Mouse (Mus musculus) embryonic fibroblast, embryonic 13.5 days (primary cell): ENCODE data around the gene Tcf7l2. TPM values are rescaled to one million over a fixed set of nuclear protein-coding genes. Genes with fewer than 3 reads are reported as not detected.
A peak's percentile ranks its signal among the peaks of the same experiment; 100 is the strongest.

Source experiments
- H3K27ac ChIP-seq: 2 replicates; pipeline ENCODE4 v1.5.1; 2012; ENCODE audit warnings: low read length, control low read depth, inconsistent platforms; ENCODE audit not compliant: insufficient read depth
- H3K4me1 ChIP-seq: 2 replicates; pipeline ENCODE4 v1.6.1; 2011; ENCODE audit warnings: low read length; ENCODE audit not compliant: control insufficient read depth, insufficient read depth
- H3K4me3 ChIP-seq: 2 replicates; pipeline ENCODE4 v1.5.1; 2011; ENCODE audit warnings: mild to moderate bottlenecking, control low read depth, low read length; ENCODE audit not compliant: insufficient read depth
- CTCF ChIP-seq: IDR thresholded peaks from 2 replicates; pipeline ENCODE4 v1.5.1; 2011; ENCODE audit warnings: mild to moderate bottlenecking, control low read depth, low read length, moderate library complexity, borderline replicate concordance; ENCODE audit not compliant: insufficient read depth
- POLR2A ChIP-seq: IDR thresholded peaks from 2 replicates; pipeline ENCODE4 v1.6.1; 2011; ENCODE audit warnings: low read depth, mild to moderate bottlenecking, control low read depth, low read length, moderate library complexity
- polyA plus RNA-seq: library from polyadenylated mRNA; stranded (reverse); fragments of >200 nt; gene quantifications from 2 replicates; pipeline ENCODE4 v1.2.4, GENCODE M21; 2011; ENCODE audit warnings: low read depth; ENCODE audit not compliant: missing spikeins, insufficient read length

Gene Tcf7l2
- polyA plus RNA-seq, 1 experiment = 41.1 TPM

- peaks cover 10% of the 10 kb centered on the region for H3K4me1 ChIP-seq
- peak overlapping the region; percentile 95 for H3K27ac ChIP-seq
- no peak for TF ChIP-seq POLR2A
- no peak for TF ChIP-seq CTCF
- no peak overlapping the region for H3K4me3 ChIP-seq
Observed at GRCm38 (mm10) chr19:55837924-55838323, 96.3 kb downstream of the Tcf7l2 start.

GRCm38 (mm10) chr19:55838389-55839035, 96.9 kb downstream of the Tcf7l2 start:
- peaks cover 10% of the 10 kb centered on the region for H3K4me1 ChIP-seq
- no peak overlapping the region for H3K4me3 ChIP-seq
- no peak for TF ChIP-seq POLR2A
- TF ChIP-seq CTCF = no peak
- H3K27ac ChIP-seq = peak overlapping the region; percentile 95

GRCm38 (mm10) chr19:55839036-55839555, 97.5 kb downstream of the Tcf7l2 start:
- Histone ChIP-seq H3K4me1 (peaks cover 10% of the 10 kb centered on the region), H3K4me3 (no peak overlapping the region), H3K27ac (peak overlapping the region; percentile 95)
- TF ChIP-seq POLR2A = no peak
- no peak for TF ChIP-seq CTCF

GRCm38 (mm10) chr19:55840499-55841121, 99.0 kb downstream of the Tcf7l2 start:
- peaks cover 10% of the 10 kb centered on the region for H3K4me1 ChIP-seq
- no peak overlapping the region for H3K27ac ChIP-seq
- no peak overlapping the region for H3K4me3 ChIP-seq
- no peak for TF ChIP-seq POLR2A
- TF ChIP-seq CTCF = no peak

- no peak overlapping the region for H3K4me3 ChIP-seq
- no peak overlapping the region for H3K27ac ChIP-seq
- no peak for TF ChIP-seq CTCF
- TF ChIP-seq POLR2A = no peak
- H3K4me1 ChIP-seq = peaks cover 10% of the 10 kb centered on the region
Observed at GRCm38 (mm10) chr19:55842046-55842445, 100.4 kb downstream of the Tcf7l2 start.

DNA sequence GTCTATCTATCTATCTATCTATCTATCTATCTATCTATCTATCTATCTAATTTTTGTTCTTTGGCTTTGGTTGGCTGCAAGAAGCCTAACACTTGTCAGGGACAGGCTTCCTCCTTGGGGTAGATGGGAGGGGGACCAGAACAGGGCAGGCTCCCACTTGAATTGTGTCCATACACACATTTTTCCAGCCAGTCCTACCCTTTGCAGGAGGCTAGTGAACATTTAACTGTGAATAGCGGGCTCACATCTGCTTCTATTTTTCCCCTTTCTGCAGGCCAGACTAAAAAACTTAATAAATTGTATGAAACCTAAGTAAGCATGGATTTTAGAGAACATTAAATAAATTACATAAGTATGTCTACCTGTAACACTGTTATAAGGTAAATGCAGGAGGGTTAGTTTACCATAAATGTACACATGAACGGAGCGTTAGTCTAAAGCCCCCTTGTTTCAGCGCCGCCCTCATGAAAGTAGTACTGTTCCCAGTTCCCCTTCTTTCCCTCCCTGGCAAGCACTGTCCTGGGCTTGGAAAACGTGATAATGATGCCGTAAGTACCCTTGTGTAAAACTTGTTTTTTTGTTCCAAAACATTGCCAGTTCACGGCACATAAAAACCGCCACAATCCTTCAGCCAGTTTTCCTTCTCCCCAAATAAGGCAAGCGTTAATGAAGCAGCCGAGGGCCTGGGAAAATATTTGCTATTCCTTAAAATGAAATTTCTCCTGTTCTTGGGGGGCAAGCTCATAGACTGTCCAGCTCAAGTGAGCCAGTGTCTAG, 101.7 kb downstream of the Tcf7l2 start:
- Histone ChIP-seq H3K27ac (no peak overlapping the region), H3K4me1 (peaks cover 8% of the 10 kb centered on the region), H3K4me3 (no peak overlapping the region)
- TF ChIP-seq CTCF = no peak
- TF ChIP-seq POLR2A = no peak

DNA sequence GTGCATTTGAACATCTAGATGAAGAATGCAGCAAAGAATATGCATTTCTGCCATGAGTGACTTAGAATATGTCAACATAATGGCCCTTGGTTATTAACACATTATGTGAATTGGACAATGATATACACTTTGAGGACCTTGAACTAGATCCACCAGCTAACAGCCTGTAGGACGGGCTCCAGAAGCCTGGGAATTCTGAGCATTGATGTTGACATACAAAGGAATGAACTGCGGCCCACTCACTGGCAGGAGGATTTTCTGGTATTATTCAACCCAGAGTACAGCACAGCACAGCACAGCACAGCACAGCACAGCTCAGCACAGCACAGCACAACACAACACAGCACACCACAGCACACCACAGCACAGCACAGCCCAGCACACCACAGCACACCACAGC, 104.1 kb downstream of the Tcf7l2 start:
- TF ChIP-seq POLR2A (no peak), CTCF (no peak)
- H3K4me1 ChIP-seq = no peaks in the 10 kb centered on the region

DNA sequence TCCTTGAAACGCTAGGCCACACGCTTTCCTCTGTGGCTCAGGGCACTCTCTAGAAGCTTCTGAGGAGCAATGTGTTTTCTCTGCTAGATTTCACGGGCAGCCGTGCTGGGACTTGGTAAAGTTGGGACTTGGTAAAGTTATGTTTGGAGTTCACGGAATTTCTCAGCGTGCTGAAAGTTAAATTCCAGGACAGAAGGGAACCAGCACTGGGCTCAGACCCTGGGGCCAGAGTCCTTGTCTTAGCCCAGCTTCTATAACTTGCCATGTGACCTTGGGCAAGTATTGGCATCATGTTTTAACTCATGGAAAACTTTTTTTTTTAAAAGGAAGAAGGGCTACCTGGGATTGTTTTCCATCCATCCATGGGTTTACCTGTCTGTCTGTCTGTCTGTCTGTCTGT, 104.6 kb downstream of the Tcf7l2 start:
- H3K27ac ChIP-seq = no peak overlapping the region
- H3K4me3 ChIP-seq = no peak overlapping the region
- no peaks in the 10 kb centered on the region for H3K4me1 ChIP-seq
- TF ChIP-seq CTCF (no peak), POLR2A (no peak)

More for the DNA sequence above, 104.1 kb downstream of the Tcf7l2 start:
- Histone ChIP-seq H3K4me3 (no peak overlapping the region), H3K27ac (no peak overlapping the region)

- H3K4me3 ChIP-seq = no peak overlapping the region
- H3K4me1 ChIP-seq = no peaks in the 10 kb centered on the region
- TF ChIP-seq POLR2A = no peak
- TF ChIP-seq CTCF = no peak
- H3K27ac ChIP-seq = no peak overlapping the region
Observed at GRCm38 (mm10) chr19:55847043-55847442, 105.4 kb downstream of the Tcf7l2 start.
